Mouse (Mus musculus) gastrocnemius, adult 18-20 months (tissue): ENCODE results near the gene Rptor. TPM values are rescaled to one million over a fixed set of nuclear protein-coding genes. Genes with fewer than 3 reads are reported as not detected.

Experiments used
- DNase-seq: peaks from one replicate; pipeline ENCODE4 v3.0.0; 2021; ENCODE audit warnings: low spot score
- total RNA-seq, 2 experiments: library from RNA; stranded (reverse); gene quantifications; 2 replicates each; pipeline ENCODE4 v1.2.3; 2021

The Rptor gene
- total RNA-seq, 2 experiments from 2014 or later = 23.3 to 28.1 TPM

DNA sequence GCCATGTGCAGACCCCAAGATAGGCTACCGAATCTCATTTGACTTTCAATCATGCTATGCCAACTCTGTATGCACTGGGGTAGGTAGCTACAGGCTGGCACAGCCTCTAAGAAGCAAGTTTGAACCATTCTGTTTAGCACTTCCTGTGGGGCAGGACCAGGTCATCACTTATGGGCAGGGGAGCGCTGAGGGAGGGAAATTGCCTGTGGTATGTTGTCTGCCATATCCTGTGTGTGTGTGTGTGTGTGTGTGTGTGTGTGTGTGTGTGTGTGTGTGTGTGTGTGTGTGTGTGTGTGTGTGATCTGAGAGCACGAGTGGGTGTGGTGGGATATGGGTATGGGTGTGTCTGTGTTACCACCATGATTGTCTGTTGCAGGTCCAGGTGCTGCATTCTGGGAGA is 244.4 kb downstream of the Rptor start:
- DNase-seq = no peak

DNA sequence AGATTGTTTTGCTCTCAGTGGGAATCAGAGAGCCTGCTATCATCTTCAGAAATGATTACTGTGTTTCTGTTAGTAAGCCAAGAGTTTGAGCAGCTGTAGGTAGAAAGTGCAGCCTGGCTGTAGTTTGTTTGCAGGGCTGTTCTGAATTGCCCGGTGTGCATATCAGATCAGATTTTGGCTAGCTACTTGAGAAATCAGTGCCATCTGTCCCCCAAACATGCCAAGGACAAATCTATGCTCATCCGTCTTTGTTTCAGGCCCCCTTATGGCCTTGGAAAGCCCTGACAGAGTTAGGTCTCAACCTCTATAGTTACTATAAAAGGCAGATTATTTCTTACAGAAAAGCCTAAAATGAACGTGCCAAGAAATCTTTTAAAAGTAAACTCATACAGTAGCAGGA is 244.9 kb downstream of the Rptor start:
- DNase-seq = no peak

DNA sequence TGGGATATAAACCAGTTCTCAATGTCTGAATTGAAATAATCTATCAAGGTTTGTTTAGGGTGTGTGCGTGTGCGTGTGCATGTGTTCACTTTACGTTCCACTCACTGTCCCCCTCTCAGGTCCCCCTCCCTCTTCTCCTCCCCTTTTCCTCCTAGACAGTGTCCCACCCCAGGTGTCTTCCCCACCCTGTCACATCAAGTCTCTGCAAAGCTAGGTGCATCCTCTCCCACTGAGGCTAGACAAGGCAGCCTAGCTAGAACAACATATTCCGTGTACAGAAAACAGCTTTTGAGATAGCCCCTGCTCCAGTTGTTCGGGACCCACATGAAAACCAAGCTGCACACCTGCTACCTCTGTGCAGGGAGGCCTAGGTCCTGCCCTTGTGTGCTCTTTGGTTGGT is 245.5 kb downstream of the Rptor start:
- no peak for DNase-seq

DNA sequence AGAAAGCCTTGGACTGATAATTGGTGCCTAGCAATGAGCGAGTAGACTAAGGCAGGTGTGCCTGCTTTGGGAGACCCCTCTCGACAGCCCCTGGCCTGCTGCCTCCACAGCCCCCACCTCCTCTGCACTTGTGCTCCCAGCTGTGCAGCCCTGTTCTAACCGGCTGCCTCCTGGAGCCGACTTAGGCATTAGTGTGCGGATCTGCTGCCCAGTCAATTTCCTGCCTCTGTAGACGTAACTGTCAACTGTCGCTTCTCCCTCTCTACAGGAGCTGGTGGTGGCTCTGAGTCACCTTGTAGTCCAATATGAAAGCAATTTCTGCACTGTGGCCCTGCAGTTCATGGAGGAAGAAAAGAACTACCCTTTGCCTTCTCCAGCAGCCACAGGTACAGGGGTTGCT is 253.3 kb downstream of the Rptor start:
- no peak for DNase-seq

DNA sequence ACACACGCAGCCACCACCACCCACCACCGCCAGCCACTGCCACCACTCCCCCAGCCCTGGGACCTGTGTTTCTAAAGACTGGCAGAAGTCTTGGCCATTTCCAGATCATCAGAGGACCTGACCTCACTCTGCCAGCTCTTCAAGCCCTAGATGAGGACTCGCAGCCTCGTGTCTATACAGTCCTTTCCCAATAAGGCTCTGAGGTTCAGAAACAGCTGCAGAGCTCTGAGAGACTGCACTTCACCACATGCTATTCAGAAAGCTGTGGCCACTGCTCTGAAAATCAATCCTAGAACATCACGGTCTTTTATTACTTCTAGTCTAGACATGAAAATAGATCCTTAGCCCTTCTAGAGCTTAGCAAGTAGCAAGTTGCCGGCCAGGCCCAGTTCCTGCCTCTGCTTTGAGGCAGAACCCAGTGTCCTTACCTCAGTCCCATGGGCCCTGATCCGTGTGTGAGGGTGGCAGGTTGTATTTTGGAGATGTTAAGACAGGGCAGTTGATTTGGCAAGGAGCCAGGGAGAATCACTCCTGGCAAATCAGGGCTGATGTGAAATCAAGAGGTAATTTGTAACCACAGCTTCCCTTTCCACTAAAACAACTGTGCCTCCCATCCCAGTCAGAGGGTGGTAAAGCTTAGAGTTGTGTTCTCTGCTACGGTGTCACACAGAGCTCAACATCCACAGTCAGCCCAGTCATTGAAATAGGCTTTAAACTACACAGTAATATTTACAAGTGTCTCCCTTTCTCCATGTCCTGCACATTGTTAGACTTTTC is 260.0 kb downstream of the Rptor start:
- DNase-seq = peak; percentile 26

DNA sequence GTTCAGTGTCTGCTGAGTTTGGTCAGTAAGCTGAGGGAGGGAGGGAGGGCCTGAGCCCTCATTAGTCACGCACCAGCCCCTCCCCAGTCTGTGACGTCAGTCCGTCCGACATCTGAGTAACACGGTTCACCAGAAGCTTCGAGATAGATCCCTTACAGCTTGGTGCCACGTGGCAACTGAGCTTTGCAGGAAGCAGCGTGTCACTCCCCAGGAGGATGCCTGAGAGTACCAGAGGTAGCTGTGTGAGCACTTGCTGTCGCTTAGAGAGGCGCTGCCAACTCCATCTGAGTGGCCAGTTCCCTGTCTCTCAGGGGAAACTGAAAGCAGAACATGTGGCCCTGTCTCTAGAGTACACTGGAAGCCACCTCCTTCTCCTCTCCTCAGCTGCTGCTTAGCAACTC is 260.7 kb downstream of the Rptor start:
- peak; percentile 39 for DNase-seq

DNA sequence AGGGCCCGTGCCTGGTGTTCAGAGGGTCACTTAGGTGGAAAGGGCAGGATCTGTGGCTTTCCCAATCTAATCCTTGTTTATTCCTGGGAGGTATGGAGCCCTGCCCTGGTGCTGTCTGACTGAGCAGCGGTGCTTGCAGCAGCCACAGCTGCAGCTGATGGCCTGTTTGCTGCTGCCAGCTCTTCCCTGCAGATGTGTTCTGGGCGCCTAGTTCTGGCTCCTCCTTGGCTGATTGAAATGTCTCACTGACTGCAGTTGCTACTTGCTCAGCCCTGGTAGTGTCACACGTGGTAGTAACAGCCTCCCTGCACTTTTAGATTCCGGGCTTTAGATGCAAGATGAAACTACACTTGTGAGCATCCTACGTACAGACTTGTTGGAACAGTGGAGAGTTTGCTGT is 264.1 kb downstream of the Rptor start:
- DNase-seq = no peak

DNA sequence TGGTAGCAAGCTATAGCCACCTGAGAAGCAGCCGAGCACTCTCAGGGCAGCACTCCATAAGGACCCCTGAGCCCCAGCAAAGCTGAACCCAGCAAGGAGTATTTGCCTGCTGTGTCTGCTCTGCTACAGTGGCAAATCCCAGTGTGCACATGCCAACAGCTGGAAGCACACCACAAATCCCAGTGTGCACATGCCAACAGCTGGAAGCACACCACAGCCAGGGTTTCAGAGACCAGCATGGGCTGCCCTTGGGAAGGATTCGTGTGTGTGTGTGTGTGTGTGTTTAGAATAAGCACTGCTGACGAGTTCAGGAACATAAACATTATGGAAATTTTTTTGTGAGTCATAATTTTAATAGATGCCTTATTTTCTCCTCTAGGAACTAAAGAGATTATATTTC is 265.4 kb downstream of the Rptor start:
- DNase-seq = no peak

DNA sequence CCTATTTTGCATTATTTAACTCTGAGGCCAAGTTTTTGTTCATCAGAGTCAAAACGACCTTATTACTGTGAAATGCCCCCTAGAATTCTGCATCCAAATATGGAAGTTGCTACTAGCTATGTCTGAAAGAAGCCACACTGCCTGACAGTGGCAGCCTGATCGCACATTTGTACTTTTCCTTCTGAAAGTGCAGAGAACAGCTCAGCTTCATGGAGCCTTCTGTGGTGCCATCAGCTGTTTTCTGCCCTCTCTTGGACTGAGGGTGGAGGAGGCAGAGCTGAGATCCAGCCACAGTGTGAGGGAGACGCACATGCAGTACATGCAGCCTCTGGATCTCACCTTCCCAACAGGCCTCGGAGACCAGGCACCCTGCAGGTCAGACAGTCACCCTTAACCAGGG is 265.9 kb downstream of the Rptor start:
- DNase-seq = no peak

DNA sequence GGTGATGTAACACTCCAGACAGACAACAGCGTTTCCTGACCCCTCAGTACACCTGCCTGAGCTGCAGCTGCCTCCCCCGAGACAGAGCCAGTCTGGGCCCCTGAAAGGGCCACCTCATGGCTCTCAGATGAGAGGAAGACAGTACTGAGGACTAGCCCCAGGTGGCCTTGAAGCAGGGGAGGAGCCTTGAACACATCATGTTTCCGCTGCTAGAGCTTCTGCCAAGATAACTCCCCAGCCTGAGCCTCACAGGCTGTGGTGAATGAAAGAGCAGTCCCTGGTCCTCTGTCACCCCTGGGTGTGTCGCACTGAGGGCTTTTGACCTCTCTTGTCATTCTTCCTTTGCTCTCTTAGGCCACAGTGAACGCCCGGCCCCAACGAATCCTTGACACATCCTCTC is 268.4 kb downstream of the Rptor start:
- no peak for DNase-seq

DNA sequence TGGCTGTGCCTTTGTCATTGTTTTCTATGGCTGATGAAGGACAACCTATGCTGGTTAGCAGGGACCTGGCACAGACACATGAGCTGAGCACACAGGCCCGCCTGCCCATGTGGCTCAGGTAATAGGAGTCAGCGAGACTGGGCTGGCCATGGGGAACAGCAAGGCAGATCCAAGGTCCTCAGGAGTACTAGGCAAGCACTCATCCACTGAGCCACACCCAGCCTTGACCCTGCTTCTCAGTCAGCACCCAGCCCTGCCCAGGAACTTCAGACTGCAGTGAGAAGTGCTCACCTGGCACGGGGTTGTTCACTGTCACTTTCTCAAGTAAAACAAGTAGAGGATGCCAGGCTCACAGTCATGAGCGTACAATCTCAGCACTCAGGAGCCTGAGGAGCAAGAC is 270.9 kb downstream of the Rptor start:
- no peak for DNase-seq

DNA sequence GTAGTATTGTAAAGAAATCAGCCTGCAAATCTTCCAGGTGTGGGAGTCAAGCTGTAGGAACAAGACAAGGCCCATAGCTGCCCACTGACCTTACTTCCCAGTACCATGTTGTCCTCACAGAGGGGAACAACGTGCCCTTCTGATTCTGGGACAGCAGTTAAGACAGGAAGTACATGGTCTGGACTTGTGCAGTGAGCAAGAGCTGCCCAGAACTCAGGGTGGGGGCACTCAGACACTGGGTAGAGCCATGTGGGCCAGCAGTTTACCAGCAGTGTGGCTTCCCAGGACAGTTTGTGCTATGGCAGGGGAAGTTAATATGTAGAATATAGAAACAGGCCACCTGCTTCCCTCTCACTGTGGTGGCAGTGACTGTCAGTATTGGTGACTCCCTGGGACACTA is 272.1 kb downstream of the Rptor start:
- DNase-seq = no peak

DNA sequence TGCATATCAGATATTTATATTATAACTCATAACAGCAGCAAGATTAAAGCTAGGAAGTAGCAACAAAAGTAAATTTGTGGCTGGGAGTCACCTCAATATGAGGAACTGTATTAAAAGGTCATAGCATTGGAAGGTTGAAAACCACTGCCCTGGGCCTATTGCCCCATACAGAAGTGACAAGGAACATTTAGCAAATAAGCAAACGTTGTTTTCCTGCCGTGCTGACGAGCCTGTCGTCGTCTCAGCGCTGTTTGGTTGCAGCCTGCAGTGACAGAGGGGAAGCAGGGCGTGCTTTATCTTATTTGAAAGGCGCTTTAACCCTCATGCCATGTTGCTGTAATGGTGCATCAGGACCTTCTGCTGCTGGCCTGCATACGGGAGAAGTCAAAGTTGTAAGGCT is 273.0 kb downstream of the Rptor start:
- DNase-seq = no peak

DNA sequence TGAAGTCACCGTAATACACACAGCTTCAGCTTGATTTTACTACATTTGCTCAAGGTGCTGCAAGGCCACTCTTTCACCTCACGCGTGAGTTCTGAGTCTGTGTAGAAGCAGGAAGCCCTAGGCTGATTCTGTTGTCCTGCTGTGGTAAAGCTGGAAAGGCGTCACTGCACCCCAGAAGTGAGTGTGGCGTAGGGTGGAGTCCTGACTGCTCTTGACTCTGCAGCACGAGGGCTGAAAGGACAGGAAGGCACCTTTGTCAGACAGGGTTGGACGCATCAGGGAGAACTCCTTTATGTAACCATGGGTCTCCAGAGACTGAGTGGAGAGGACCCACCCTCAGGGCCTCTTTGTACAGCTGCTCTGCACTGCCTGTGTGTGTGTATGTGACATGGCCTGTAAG is 274.4 kb downstream of the Rptor start:
- DNase-seq = no peak

DNA sequence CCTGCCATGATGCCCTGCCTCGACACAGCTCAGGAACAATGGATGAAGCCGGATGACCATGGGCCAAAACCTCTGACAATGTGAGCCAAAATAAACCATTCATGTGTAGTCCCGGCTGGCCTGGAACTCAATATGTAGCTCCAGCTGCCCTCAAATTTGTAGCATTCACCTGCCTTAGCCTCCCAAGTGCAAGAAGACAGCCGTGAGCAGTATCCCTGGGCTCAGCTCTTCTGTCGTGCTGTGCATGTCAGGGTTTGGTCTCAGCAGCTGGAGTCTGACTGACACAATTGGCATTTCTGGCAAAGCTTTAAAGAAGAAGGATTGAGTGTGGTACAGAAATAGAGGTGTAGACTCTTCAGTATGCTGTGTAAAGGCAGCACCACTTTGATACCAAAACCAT is 276.9 kb downstream of the Rptor start:
- DNase-seq = no peak

DNA sequence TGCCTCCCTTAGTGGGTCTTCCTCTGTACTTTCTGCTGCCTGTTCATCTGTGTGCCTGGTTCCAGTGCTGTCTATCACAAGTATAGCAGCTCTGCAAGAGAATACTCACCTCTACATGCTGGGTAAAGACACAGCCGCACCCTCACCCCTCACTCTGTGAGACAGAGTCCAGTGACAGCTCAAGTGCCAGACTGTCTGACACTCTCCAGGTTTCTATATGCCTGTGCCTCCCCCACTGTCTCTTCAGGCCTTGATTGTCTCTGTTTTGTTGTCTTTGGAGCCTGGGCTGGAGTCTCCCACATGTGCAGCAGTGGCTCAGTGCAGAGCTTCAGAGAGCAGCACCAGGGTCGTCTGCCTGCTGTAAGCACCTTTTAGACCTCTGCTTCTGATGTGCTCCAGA is 280.9 kb downstream of the Rptor start:
- DNase-seq = no peak

DNA sequence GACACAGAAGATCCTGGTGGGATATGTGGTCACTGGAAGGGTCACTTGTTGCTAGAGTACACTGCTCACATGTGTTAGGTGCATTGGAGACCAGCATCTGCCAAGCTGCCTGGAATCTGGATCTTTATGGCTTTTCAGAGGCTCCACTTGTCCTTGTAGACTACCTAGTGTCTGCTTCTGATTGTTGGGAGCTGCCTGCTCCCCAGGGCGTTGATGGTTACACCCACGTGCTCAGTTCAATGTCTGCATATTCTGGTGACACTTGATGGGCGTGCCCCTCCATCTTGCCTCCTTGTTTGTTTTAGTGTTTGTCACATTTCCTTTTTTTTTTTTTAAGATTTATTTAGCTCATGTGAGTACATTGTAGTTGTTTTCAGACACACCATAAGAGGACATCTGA is 287.3 kb downstream of the Rptor start:
- DNase-seq = no peak

DNA sequence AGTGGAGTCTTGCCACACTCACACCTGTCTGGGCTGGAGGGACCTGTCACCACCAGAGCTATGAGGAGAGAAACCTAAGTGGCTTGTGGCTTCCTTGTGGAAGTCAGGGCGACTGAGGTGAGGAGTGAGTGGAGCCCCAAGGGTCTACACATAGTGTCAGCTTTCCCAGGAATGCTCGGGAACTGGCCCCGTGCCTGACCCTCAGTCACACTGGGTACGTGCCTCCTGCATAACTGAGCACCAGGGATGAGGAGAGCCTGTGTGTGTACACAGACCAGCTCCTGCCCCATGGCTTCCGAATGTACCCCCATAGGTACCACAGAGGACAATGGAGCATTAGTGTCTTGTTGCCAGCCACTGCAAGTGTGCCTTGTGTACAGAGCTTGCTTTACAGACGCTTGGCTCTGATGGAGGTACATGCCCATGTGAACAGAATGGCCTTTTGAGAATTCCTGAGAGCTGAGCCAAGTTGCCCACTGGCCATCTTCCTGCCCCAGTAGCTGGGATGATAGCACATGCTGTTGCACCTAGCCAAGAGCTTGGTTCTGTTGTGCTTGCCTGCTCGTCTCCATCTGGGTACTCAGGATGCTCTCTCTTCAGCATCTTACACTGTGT is 289.0 kb downstream of the Rptor start:
- DNase-seq = no peak

DNA sequence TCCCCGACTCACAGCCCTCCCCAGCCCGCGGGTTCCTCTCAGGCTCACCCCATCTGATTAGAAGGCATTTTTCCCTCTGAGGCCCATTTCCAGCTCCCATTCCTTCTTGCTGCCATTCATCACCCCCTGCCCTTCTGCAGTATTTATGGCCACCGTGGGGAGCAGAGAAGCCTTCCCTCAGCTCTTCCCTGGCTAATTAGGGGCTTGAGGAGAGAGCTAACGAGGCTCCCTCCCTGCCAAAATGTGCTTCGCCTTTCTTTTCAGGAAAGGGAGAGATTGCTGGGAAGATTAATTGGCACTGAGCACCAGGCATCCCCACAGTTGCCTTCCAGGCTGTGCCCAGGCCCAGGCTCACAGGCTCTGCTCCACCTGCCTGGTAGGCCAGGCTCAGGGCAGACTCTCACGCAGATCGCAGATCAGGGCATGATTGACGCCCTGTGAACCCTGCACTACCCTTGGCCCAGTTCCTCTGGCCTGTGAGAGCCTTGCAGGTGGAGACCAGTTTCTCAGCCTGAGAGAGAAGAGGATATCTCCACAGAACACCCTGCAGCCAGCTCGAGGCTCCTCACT is 291.0 kb downstream of the Rptor start:
- no peak for DNase-seq

DNA sequence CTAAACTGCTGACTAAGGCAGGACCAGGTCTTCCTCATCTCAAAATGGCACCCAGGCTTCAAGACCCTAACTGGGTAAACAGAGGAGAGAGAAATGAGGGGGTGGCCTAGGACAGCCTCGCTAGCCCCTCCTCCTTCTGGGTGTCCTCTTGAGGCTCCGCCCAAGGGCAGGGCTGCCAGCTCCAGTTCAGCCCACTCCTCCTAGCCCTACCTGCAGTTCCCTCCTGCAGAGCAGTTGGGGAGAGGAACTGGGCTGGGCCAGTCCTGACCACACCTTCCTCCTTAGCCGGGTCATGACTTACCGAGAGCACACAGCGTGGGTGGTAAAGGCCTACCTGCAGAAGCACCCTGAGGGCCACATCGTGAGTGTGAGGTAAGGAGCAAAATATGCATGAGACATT is 291.9 kb downstream of the Rptor start:
- no peak for DNase-seq

DNA sequence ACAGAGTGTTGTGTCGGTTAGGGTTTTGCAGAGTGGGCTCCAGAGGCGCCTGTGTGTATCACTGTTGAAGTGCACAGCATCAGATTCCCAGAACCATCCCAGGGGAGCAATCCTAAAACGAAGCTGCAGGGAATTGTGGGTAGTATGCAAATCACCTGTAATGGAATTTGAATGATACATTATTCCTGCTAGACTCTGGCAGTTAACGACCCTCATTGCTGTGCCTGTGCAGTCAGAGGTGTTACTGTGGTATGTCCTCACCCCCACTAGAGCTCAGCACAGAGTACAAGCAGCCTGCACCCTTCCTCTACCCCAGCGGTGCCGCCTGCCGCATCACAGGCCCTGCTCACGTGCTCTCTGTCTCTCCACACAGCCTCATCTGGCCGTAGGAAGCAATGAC is 294.3 kb downstream of the Rptor start:
- no peak for DNase-seq

DNA sequence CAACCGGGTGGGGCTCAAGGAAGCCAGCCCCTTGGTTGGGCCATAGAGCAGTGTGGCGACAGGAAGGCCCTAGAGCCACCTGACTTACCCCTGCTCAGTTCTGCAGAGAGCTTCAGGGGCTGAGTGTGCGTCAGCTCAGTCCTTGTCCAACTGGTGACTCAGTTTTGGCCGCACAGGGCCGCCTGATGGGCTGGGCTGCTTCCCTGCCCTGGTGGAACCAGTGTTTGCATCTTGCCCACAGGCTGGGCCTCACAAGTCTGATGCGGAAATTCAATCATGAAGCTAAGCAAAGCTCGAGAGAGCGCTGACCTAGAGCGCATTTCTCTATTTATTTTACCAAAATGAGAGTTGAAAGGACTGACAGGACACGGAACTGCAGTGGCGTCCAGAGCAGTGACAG is 296.3 kb downstream of the Rptor start:
- no peak for DNase-seq

DNA sequence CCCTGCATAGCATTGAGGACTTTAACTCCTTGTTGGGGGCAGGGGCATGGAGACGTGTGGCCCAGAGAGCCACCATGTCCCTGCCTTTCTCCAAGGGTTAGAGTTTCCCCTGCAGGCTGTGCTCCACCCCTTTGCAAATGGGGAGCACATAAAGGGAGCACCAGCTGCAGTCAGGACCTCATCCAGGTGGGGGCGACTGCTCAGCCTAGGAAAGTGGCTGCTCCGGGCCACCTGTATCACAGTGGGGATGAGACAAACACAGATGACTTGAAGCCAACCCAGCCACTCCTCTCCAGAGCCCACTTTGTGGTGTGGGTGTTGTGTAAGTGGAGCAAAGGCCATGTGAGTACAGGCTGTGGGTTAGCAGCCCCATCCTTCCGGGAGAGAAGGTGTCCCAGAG is 298.5 kb downstream of the Rptor start:
- DNase-seq = no peak
